Mouse (Mus musculus): Measurements from ENCODE around the gene Zp1.

Zp1 gene

GRCm38 (mm10) chr19:10878201-10878837 lies 42.1 kb downstream of the Zp1 start:
- no peak for DNase-seq (ENCODE audit: inconsistent ontology term)

- DNase-seq (ENCODE audit: inconsistent ontology term), result no peak
Measured at GRCm38 (mm10) chr19:10871328-10871961, 49.0 kb downstream of the Zp1 start.

GRCm38 (mm10) chr19:10870676-10871075 lies 49.8 kb downstream of the Zp1 start:
- DNase-seq (ENCODE audit: inconsistent ontology term), result no peak

- DNase-seq (ENCODE audit: inconsistent ontology term), result no peak
Measured at GRCm38 (mm10) chr19:10869886-10870527, 50.4 kb downstream of the Zp1 start, which contains the start of gene Tmem132a. TSS of gene Tmem132a (minus strand) at chr19:10869940.

- peak; percentile 90 for DNase-seq (ENCODE audit: inconsistent ontology term)
Measured at GRCm38 (mm10) chr19:10869241-10869885, 51.1 kb downstream of the Zp1 start.

GRCm38 (mm10) chr19:10868623-10869141 lies 51.8 kb downstream of the Zp1 start:
- DNase-seq (ENCODE audit: inconsistent ontology term), result peak; percentile 28

GRCm38 (mm10) chr19:10867946-10868622 lies 52.3 kb downstream of the Zp1 start:
- DNase-seq (ENCODE audit: inconsistent ontology term), result no peak

- DNase-seq (ENCODE audit: inconsistent ontology term), result no peak
Measured at GRCm38 (mm10) chr19:10866351-10866750, 54.1 kb downstream of the Zp1 start.
